Mouse (Mus musculus) bone marrow, adult 2 months (tissue): ENCODE data around the gene Man2a1.

Experiments
- CTCF ChIP-seq: fragments of 200-500 bp; IDR thresholded peaks from 2 replicates; pipeline ENCODE4 v1.5.1; 2011; ENCODE audit warnings: low read length, control low read depth; ENCODE audit not compliant: control insufficient read depth, insufficient read depth
- POLR2A ChIP-seq: fragments of 200-500 bp; IDR thresholded peaks from 2 replicates; pipeline ENCODE4 v1.6.1; 2011; ENCODE audit warnings: low read depth, mild to moderate bottlenecking, control low read depth, low read length, borderline replicate concordance; ENCODE audit not compliant: control insufficient read depth

- TF ChIP-seq POLR2A (no peak), CTCF (no peak)
Measured at GRCm38 (mm10) chr17:64592788-64593187, 7.7 kb upstream of the Man2a1 start.
